Mouse (Mus musculus) neural tube, embryonic 14.5 days (tissue): ENCODE measurements around the gene Pimreg. TPM values are rescaled to one million over a fixed set of nuclear protein-coding genes. Genes with fewer than 3 reads are reported as not detected.

Source experiments
- ATAC-seq: fragments of 200-750 bp; cut with Nextera tagmentation; 2 replicates; pipeline ENCODE4 v1.8.0; 2017; ENCODE audit warnings: low read depth, mild to moderate bottlenecking, moderate TSS enrichment, moderate library complexity
- H3K27ac ChIP-seq: fragments of 300-500 bp; sonication (generic); 2 replicates; pipeline ENCODE4 v1.5.1; 2014; ENCODE audit warnings: low read depth, mild to moderate bottlenecking, control low read depth, low read length, moderate library complexity, mixed read lengths
- H3K27me3 ChIP-seq: fragments of 300-500 bp; sonication (generic); 2 replicates; pipeline ENCODE4 v1.6.1; 2014; ENCODE audit warnings: low read length; ENCODE audit not compliant: control insufficient read depth, insufficient read depth
- H3K36me3 ChIP-seq: fragments of 300-500 bp; sonication (generic); 2 replicates; pipeline ENCODE4 v1.6.1; 2014; ENCODE audit warnings: low read length, mixed read lengths; ENCODE audit not compliant: control insufficient read depth, insufficient read depth
- H3K4me1 ChIP-seq: fragments of 300-500 bp; sonication (generic); 2 replicates; pipeline ENCODE4 v1.6.1; 2014; ENCODE audit warnings: low read length; ENCODE audit not compliant: control insufficient read depth, insufficient read depth
- H3K4me2 ChIP-seq: fragments of 300-500 bp; sonication (generic); 2 replicates; pipeline ENCODE4 v1.6.1; 2014; ENCODE audit warnings: mild to moderate bottlenecking, low read depth, low read length, control low read depth
- H3K4me3 ChIP-seq: fragments of 300-500 bp; sonication (generic); 2 replicates; pipeline ENCODE4 v1.5.1; 2014; ENCODE audit warnings: low read depth, low read length, control low read depth, mixed read lengths
- H3K9ac ChIP-seq: fragments of 300-500 bp; sonication (generic); replicated peaks from 2 replicates; pipeline ENCODE4 v1.6.1; 2014; ENCODE audit warnings: low read depth, mild to moderate bottlenecking, control low read depth, low read length, mixed read lengths
- H3K9me3 ChIP-seq: fragments of 300-500 bp; sonication (generic); 2 replicates; pipeline ENCODE4 v1.6.1; 2016; ENCODE audit warnings: low read length; ENCODE audit not compliant: control insufficient read depth
- WGBS: fragments of 180-500 bp; shearing (Covaris S2); extraction: QIAGEN DNeasy Blood & Tissue Kit; methylation state at CpG from one replicate; pipeline ENCODE4 v1.1.7; 2014; 5-methylcytosine and 5-hydroxymethylcytosine counted together
- polyA plus RNA-seq: library from polyadenylated mRNA; unstranded; fragments of >200 nt; fragmentation: Nextera tagmentation; extraction: Ambion mirVana; gene quantifications from 2 replicates; pipeline ENCODE4 v1.2.1, GENCODE M21; 2014

Gene Pimreg
- 10.9 and 16.3 TPM in 2 replicates for polyA plus RNA-seq

- no peaks in the 10 kb centered on the region for H3K27me3 ChIP-seq
- WGBS: under 1% methylated on average over 52 of the region's 52 CpGs
- H3K9ac ChIP-seq: peak within 1 kb of the TSS; percentile 57
- H3K36me3 ChIP-seq: no peaks in the 10 kb centered on the region
- peak within 1 kb of the TSS; percentile 97 for H3K4me2 ChIP-seq
- no peaks in the 10 kb centered on the region for H3K9me3 ChIP-seq
- peak; percentile 90 for ATAC-seq
- H3K4me1 ChIP-seq: peaks cover 23% of the 10 kb centered on the region
- peak within 1 kb of the TSS; percentile 65 for H3K4me3 ChIP-seq
- H3K27ac ChIP-seq: 0 out of 2 replicates have a peak within 1 kb of the TSS, but pooled peaks have one; percentile 48
These were observed at the start of gene Pimreg for GRCm38 (mm10) chr11:72041768-72042607. Gene Pimreg, plus strand, starts transcription at chr11:72042032.

- Histone ChIP-seq H3K9me3 (no peaks in the 10 kb centered on the region), H3K4me2 (no peak overlapping the region), H3K36me3 (no peaks in the 10 kb centered on the region), H3K9ac (no peak overlapping the region), H3K27ac (no peak overlapping the region), H3K4me3 (no peak overlapping the region), H3K27me3 (no peaks in the 10 kb centered on the region), H3K4me1 (0 out of 2 replicates have a peak, but pooled peaks cover 3% of the 10 kb centered on the region)
- WGBS: 90% methylated on average over 12 of the region's 12 CpGs
- ATAC-seq: no peak
These were observed 49.4 kb upstream of the Pimreg start for GRCm38 (mm10) chr11:71992438-71992837.

- Histone ChIP-seq H3K9ac (no peak overlapping the region), H3K4me3 (no peak overlapping the region), H3K36me3 (no peaks in the 10 kb centered on the region), H3K4me2 (no peak overlapping the region), H3K27me3 (no peaks in the 10 kb centered on the region), H3K9me3 (no peaks in the 10 kb centered on the region), H3K4me1 (0 out of 2 replicates have a peak, but pooled peaks cover 3% of the 10 kb centered on the region), H3K27ac (no peak overlapping the region)
- WGBS: 30% methylated on average over 9 of the region's 9 CpGs
- peak; percentile 24; the same call in 1 of the 2 replicates for ATAC-seq
These were observed 45.8 kb upstream of the Pimreg start for GRCm38 (mm10) chr11:71995968-71996511.

GRCm38 (mm10) chr11:71996805-71997204 is 45.0 kb upstream of the Pimreg start:
- H3K36me3 ChIP-seq: no peaks in the 10 kb centered on the region
- WGBS: 54% methylated on average over 11 of the region's 11 CpGs

GRCm38 (mm10) chr11:72000194-72000593 is 41.6 kb upstream of the Pimreg start:
- no peak for ATAC-seq
- 0 out of 2 replicates have a peak, but pooled peaks cover 3% of the 10 kb centered on the region for H3K4me1 ChIP-seq
- H3K36me3 ChIP-seq: no peaks in the 10 kb centered on the region
- H3K27me3 ChIP-seq: no peaks in the 10 kb centered on the region
- no peaks in the 10 kb centered on the region for H3K9me3 ChIP-seq
- 88% methylated on average over 6 of the region's 6 CpGs for WGBS
- no peak overlapping the region for H3K9ac ChIP-seq
- H3K4me2 ChIP-seq: no peak overlapping the region
- no peak overlapping the region for H3K27ac ChIP-seq
- no peak overlapping the region for H3K4me3 ChIP-seq

More at GRCm38 (mm10) chr11:71996805-71997204, 45.0 kb upstream of the Pimreg start:
- Histone ChIP-seq H3K9ac (no peak overlapping the region), H3K4me3 (no peak overlapping the region), H3K27me3 (no peaks in the 10 kb centered on the region), H3K4me2 (no peak overlapping the region), H3K4me1 (0 out of 2 replicates have a peak, but pooled peaks cover 3% of the 10 kb centered on the region), H3K27ac (no peak overlapping the region), H3K9me3 (no peaks in the 10 kb centered on the region)
- no peak for ATAC-seq

- H3K27me3 ChIP-seq: no peaks in the 10 kb centered on the region
- no peak for ATAC-seq
- WGBS: 50% methylated on average over 13 of the region's 13 CpGs
These were observed 39.5 kb upstream of the Pimreg start for GRCm38 (mm10) chr11:72002138-72002853.

DNA sequence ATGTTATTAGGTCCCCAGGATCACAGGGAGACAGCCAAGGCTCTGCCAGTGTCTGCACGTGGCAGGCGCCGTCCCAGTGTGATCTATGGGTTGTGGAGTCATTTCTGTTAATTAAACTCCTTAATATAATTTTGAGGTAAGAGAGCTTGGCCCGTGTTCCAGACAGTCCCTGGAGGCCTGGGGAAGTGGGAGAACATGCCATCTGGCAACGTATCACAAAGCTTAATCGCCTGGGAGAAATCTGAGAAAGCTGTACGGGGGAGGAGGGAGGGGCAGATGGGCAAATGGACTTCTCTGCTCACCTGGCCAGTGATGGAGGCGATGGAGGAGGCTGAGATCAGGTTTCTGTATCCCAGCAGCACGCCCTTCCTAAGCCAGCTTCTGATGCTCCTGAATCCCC is 38.7 kb upstream of the Pimreg start:
- WGBS: 30% methylated on average over 9 of the region's 9 CpGs
- no peak overlapping the region for H3K4me2 ChIP-seq
- H3K4me3 ChIP-seq: no peak overlapping the region
- H3K27ac ChIP-seq: no peak overlapping the region
- ATAC-seq: no peak; the same call in 1 of the 2 replicates
- no peaks in the 10 kb centered on the region for H3K36me3 ChIP-seq
- no peak overlapping the region for H3K9ac ChIP-seq
- no peaks in the 10 kb centered on the region for H3K9me3 ChIP-seq
- no peaks in the 10 kb centered on the region for H3K27me3 ChIP-seq
- no peaks in the 10 kb centered on the region for H3K4me1 ChIP-seq

More at GRCm38 (mm10) chr11:72002138-72002853, 39.5 kb upstream of the Pimreg start:
- Histone ChIP-seq H3K9ac (no peak overlapping the region), H3K9me3 (no peaks in the 10 kb centered on the region), H3K27ac (no peak overlapping the region), H3K4me3 (no peak overlapping the region), H3K4me2 (no peak overlapping the region), H3K36me3 (no peaks in the 10 kb centered on the region), H3K4me1 (no peaks in the 10 kb centered on the region)

GRCm38 (mm10) chr11:72005547-72005946 is 36.3 kb upstream of the Pimreg start:
- H3K4me1 ChIP-seq: peaks cover 5% of the 10 kb centered on the region
- no peaks in the 10 kb centered on the region for H3K27me3 ChIP-seq
- H3K27ac ChIP-seq: no peak overlapping the region
- WGBS: 90% methylated on average over 6 of the region's 6 CpGs
- no peak overlapping the region for H3K4me3 ChIP-seq
- H3K9me3 ChIP-seq: no peaks in the 10 kb centered on the region
- H3K9ac ChIP-seq: no peak overlapping the region
- no peak overlapping the region for H3K4me2 ChIP-seq
- H3K36me3 ChIP-seq: no peaks in the 10 kb centered on the region
- no peak for ATAC-seq
